Mouse (Mus musculus) R1 (cell line): ENCODE results near the gene Erf.
A peak's percentile ranks its signal among the peaks of the same experiment; 100 is the strongest.

ENCODE experiments used
- DNase-seq: peaks from one replicate; pipeline ENCODE4 v3.0.0-alpha.2; 2018; ENCODE audit warnings: low read depth, low spot score

The Erf gene

GRCm38 (mm10) chr7:25250141-25250972 lies at the start of gene Erf:
Gene Erf (minus strand): TSS chr7:25250761.
- DNase-seq, result peak; percentile 93

GRCm38 (mm10) chr7:25297454-25298325 lies 47.1 kb upstream of the Erf start, which contains the start of gene Pafah1b3:
Gene Pafah1b3 (minus strand): TSS chr7:25297986.
- peak; percentile 99 for DNase-seq

GRCm38 (mm10) chr7:25296945-25297453 lies 46.4 kb upstream of the Erf start:
- peak; percentile 60 for DNase-seq

- DNase-seq, result no peak
Measured at GRCm38 (mm10) chr7:25294960-25295722, 44.6 kb upstream of the Erf start.

GRCm38 (mm10) chr7:25294495-25294894 lies 43.9 kb upstream of the Erf start:
- no peak for DNase-seq

- DNase-seq, result no peak
Measured at GRCm38 (mm10) chr7:25293191-25293739, 42.7 kb upstream of the Erf start.

- no peak for DNase-seq
Measured at GRCm38 (mm10) chr7:25292107-25292506, 41.5 kb upstream of the Erf start.

- DNase-seq, result peak; percentile 73
Measured at GRCm38 (mm10) chr7:25290911-25291310, 40.4 kb upstream of the Erf start.

GRCm38 (mm10) chr7:25290463-25290862 lies 39.9 kb upstream of the Erf start:
- no peak for DNase-seq

- DNase-seq, result peak; percentile 57
Measured at GRCm38 (mm10) chr7:25289925-25290324, 39.4 kb upstream of the Erf start.

GRCm38 (mm10) chr7:25288721-25289120 lies 38.2 kb upstream of the Erf start:
- DNase-seq, result no peak

GRCm38 (mm10) chr7:25288011-25288410 lies 37.5 kb upstream of the Erf start:
- DNase-seq, result no peak

GRCm38 (mm10) chr7:25286989-25287388 lies 36.4 kb upstream of the Erf start:
- no peak for DNase-seq

- no peak for DNase-seq
Measured at GRCm38 (mm10) chr7:25285511-25286238, 35.1 kb upstream of the Erf start.

GRCm38 (mm10) chr7:25284766-25285165 lies 34.2 kb upstream of the Erf start:
- DNase-seq, result no peak

GRCm38 (mm10) chr7:25284171-25284570 lies 33.6 kb upstream of the Erf start:
- DNase-seq, result no peak

- DNase-seq, result no peak
Measured at GRCm38 (mm10) chr7:25283637-25284036, 33.1 kb upstream of the Erf start.

GRCm38 (mm10) chr7:25282731-25283211 lies 32.2 kb upstream of the Erf start:
- peak; percentile 85 for DNase-seq

- peak; percentile 96 for DNase-seq
Measured at GRCm38 (mm10) chr7:25281734-25282601, 31.4 kb upstream of the Erf start.
